Mouse (Mus musculus) neural tube, embryonic 14.5 days (tissue): ENCODE results near the gene Vcl. TPM values are rescaled to one million over a fixed set of nuclear protein-coding genes. Genes with fewer than 3 reads are reported as not detected.

Experiments
- ATAC-seq: fragments of 200-750 bp; cut with Nextera tagmentation; 2 replicates; pipeline ENCODE4 v1.8.0; 2017; ENCODE audit warnings: low read depth, mild to moderate bottlenecking, moderate TSS enrichment, moderate library complexity
- H3K27ac ChIP-seq: fragments of 300-500 bp; sonication (generic); 2 replicates; pipeline ENCODE4 v1.5.1; 2014; ENCODE audit warnings: low read depth, mild to moderate bottlenecking, control low read depth, low read length, moderate library complexity, mixed read lengths
- H3K27me3 ChIP-seq: fragments of 300-500 bp; sonication (generic); 2 replicates; pipeline ENCODE4 v1.6.1; 2014; ENCODE audit warnings: low read length; ENCODE audit not compliant: control insufficient read depth, insufficient read depth
- H3K36me3 ChIP-seq: fragments of 300-500 bp; sonication (generic); 2 replicates; pipeline ENCODE4 v1.6.1; 2014; ENCODE audit warnings: low read length, mixed read lengths; ENCODE audit not compliant: control insufficient read depth, insufficient read depth
- H3K4me1 ChIP-seq: fragments of 300-500 bp; sonication (generic); 2 replicates; pipeline ENCODE4 v1.6.1; 2014; ENCODE audit warnings: low read length; ENCODE audit not compliant: control insufficient read depth, insufficient read depth
- H3K4me2 ChIP-seq: fragments of 300-500 bp; sonication (generic); 2 replicates; pipeline ENCODE4 v1.6.1; 2014; ENCODE audit warnings: mild to moderate bottlenecking, low read depth, low read length, control low read depth
- H3K4me3 ChIP-seq: fragments of 300-500 bp; sonication (generic); 2 replicates; pipeline ENCODE4 v1.5.1; 2014; ENCODE audit warnings: low read depth, low read length, control low read depth, mixed read lengths
- H3K9ac ChIP-seq: fragments of 300-500 bp; sonication (generic); replicated peaks from 2 replicates; pipeline ENCODE4 v1.6.1; 2014; ENCODE audit warnings: low read depth, mild to moderate bottlenecking, control low read depth, low read length, mixed read lengths
- H3K9me3 ChIP-seq: fragments of 300-500 bp; sonication (generic); 2 replicates; pipeline ENCODE4 v1.6.1; 2016; ENCODE audit warnings: low read length; ENCODE audit not compliant: control insufficient read depth
- WGBS: fragments of 180-500 bp; shearing (Covaris S2); extraction: QIAGEN DNeasy Blood & Tissue Kit; methylation state at CpG from one replicate; pipeline ENCODE4 v1.1.7; 2014; 5-methylcytosine and 5-hydroxymethylcytosine counted together
- polyA plus RNA-seq: library from polyadenylated mRNA; unstranded; fragments of >200 nt; fragmentation: Nextera tagmentation; extraction: Ambion mirVana; gene quantifications from 2 replicates; pipeline ENCODE4 v1.2.1, GENCODE M21; 2014

Vcl gene
- polyA plus RNA-seq, 1 experiment from 2014 or later, result 18.2 TPM

- no peak for ATAC-seq
- WGBS, result 90% methylated on average over 6 of the region's 6 CpGs
Measured at GRCm38 (mm10) chr14:20903137-20903536, 26.1 kb upstream of the Vcl start.

GRCm38 (mm10) chr14:20911811-20912210 lies 17.4 kb upstream of the Vcl start:
- H3K27ac ChIP-seq, result no peak overlapping the region
- no peaks in the 10 kb centered on the region for H3K9me3 ChIP-seq
- no peak overlapping the region for H3K9ac ChIP-seq
- no peaks in the 10 kb centered on the region for H3K36me3 ChIP-seq
- H3K27me3 ChIP-seq, result no peaks in the 10 kb centered on the region
- H3K4me2 ChIP-seq, result no peak overlapping the region
- no peak for ATAC-seq
- H3K4me3 ChIP-seq, result no peak overlapping the region
- no peaks in the 10 kb centered on the region for H3K4me1 ChIP-seq
- 90% methylated on average over 2 of the region's 2 CpGs for WGBS

More at GRCm38 (mm10) chr14:20903137-20903536, 26.1 kb upstream of the Vcl start:
- H3K9ac ChIP-seq, result no peak overlapping the region
- no peaks in the 10 kb centered on the region for H3K36me3 ChIP-seq
- H3K4me3 ChIP-seq, result no peak overlapping the region
- H3K27ac ChIP-seq, result no peak overlapping the region
- no peak overlapping the region for H3K4me2 ChIP-seq
- H3K27me3 ChIP-seq, result no peaks in the 10 kb centered on the region
- H3K9me3 ChIP-seq, result no peaks in the 10 kb centered on the region
- H3K4me1 ChIP-seq, result no peaks in the 10 kb centered on the region

GRCm38 (mm10) chr14:20914415-20914814 lies 14.8 kb upstream of the Vcl start:
- H3K4me3 ChIP-seq, result no peak overlapping the region
- no peaks in the 10 kb centered on the region for H3K36me3 ChIP-seq
- no peak overlapping the region for H3K4me2 ChIP-seq
- no peaks in the 10 kb centered on the region for H3K27me3 ChIP-seq
- no peaks in the 10 kb centered on the region for H3K9me3 ChIP-seq
- H3K9ac ChIP-seq, result no peak overlapping the region
- WGBS, result 75% methylated on average over 2 of the region's 2 CpGs
- no peak for ATAC-seq
- no peaks in the 10 kb centered on the region for H3K4me1 ChIP-seq
- H3K27ac ChIP-seq, result no peak overlapping the region

GRCm38 (mm10) chr14:20916625-20917612 lies 12.3 kb upstream of the Vcl start:
- no peaks in the 10 kb centered on the region for H3K9me3 ChIP-seq
- no peak overlapping the region for H3K9ac ChIP-seq
- no peak for ATAC-seq
- no peak overlapping the region for H3K4me2 ChIP-seq
- H3K4me1 ChIP-seq, result no peaks in the 10 kb centered on the region
- WGBS, result 93% methylated on average over 7 of the region's 7 CpGs
- no peaks in the 10 kb centered on the region for H3K27me3 ChIP-seq
- H3K27ac ChIP-seq, result no peak overlapping the region
- H3K36me3 ChIP-seq, result no peaks in the 10 kb centered on the region
- no peak overlapping the region for H3K4me3 ChIP-seq

- no peaks in the 10 kb centered on the region for H3K36me3 ChIP-seq
- no peak overlapping the region for H3K4me2 ChIP-seq
- no peak overlapping the region for H3K27ac ChIP-seq
- no peak for ATAC-seq
- H3K9me3 ChIP-seq, result no peaks in the 10 kb centered on the region
- H3K4me1 ChIP-seq, result no peaks in the 10 kb centered on the region
- H3K4me3 ChIP-seq, result no peak overlapping the region
- H3K9ac ChIP-seq, result no peak overlapping the region
- WGBS, result 93% methylated on average over 5 of the region's 5 CpGs
- no peaks in the 10 kb centered on the region for H3K27me3 ChIP-seq
Measured at GRCm38 (mm10) chr14:20924071-20924789, 5.0 kb upstream of the Vcl start.

- H3K9ac ChIP-seq, result no peak overlapping the region
- H3K4me2 ChIP-seq, result no peak overlapping the region
- ATAC-seq, result no peak
- no peak overlapping the region for H3K27ac ChIP-seq
- H3K36me3 ChIP-seq, result no peaks in the 10 kb centered on the region
- no peaks in the 10 kb centered on the region for H3K27me3 ChIP-seq
- no peak overlapping the region for H3K4me3 ChIP-seq
- H3K9me3 ChIP-seq, result no peaks in the 10 kb centered on the region
- H3K4me1 ChIP-seq, result peaks cover 9% of the 10 kb centered on the region
- WGBS, result 90% methylated on average over 4 of the region's 4 CpGs
Measured at GRCm38 (mm10) chr14:20927470-20928307, 1.5 kb upstream of the Vcl start.

GRCm38 (mm10) chr14:20928308-20928685 lies 901 bp upstream of the Vcl start:
- no peak for ATAC-seq
- no peak overlapping the region for H3K9ac ChIP-seq
- H3K27ac ChIP-seq, result no peak overlapping the region
- WGBS, result 21% methylated on average over 4 of the region's 4 CpGs
- no peaks in the 10 kb centered on the region for H3K27me3 ChIP-seq
- H3K4me1 ChIP-seq, result peaks cover 9% of the 10 kb centered on the region
- H3K36me3 ChIP-seq, result no peaks in the 10 kb centered on the region
- H3K9me3 ChIP-seq, result no peaks in the 10 kb centered on the region
- peak overlapping the region; percentile 65; the same call in 1 of the 2 replicates for H3K4me3 ChIP-seq
- peak overlapping the region; percentile 60 for H3K4me2 ChIP-seq

- H3K9me3 ChIP-seq, result no peaks in the 10 kb centered on the region
- H3K27ac ChIP-seq, result peak overlapping the region; percentile 79
- under 1% methylated on average over 19 of the region's 19 CpGs for WGBS
- H3K9ac ChIP-seq, result peak overlapping the region; percentile 65
- peak overlapping the region; percentile 65 for H3K4me3 ChIP-seq
- H3K4me1 ChIP-seq, result peaks cover 9% of the 10 kb centered on the region
- no peaks in the 10 kb centered on the region for H3K36me3 ChIP-seq
- no peaks in the 10 kb centered on the region for H3K27me3 ChIP-seq
- ATAC-seq, result peak; percentile 10; the same call in 1 of the 2 replicates
- H3K4me2 ChIP-seq, result peak overlapping the region; percentile 60
Measured at GRCm38 (mm10) chr14:20929814-20930434, 726 bp downstream of the Vcl start.
